Mouse (Mus musculus) forebrain, embryonic 15.5 days (tissue): ENCODE data around the gene Prg4. TPM values are rescaled to one million over a fixed set of nuclear protein-coding genes. Genes with fewer than 3 reads are reported as not detected.

Experiments
- ATAC-seq: fragments of 200-750 bp; cut with Nextera tagmentation; replicated peaks from 2 replicates; pipeline ENCODE4 v1.8.0; 2017; ENCODE audit warnings: mild to moderate bottlenecking, moderate TSS enrichment, moderate library complexity
- H3K27ac ChIP-seq: fragments of 300-500 bp; sonication (generic); replicated peaks from 2 replicates; pipeline ENCODE4 v1.5.1; 2015; ENCODE audit warnings: mild to moderate bottlenecking, inconsistent platforms
- H3K27me3 ChIP-seq: fragments of 300-500 bp; sonication (generic); 2 replicates; pipeline ENCODE4 v1.6.1; 2015; ENCODE audit warnings: inconsistent platforms
- H3K36me3 ChIP-seq: fragments of 300-500 bp; sonication (generic); 2 replicates; pipeline ENCODE4 v1.6.1; 2015; ENCODE audit warnings: mild to moderate bottlenecking, inconsistent platforms
- H3K4me1 ChIP-seq: fragments of 300-500 bp; sonication (generic); 2 replicates; pipeline ENCODE4 v1.6.1; 2015; ENCODE audit warnings: inconsistent platforms
- H3K4me2 ChIP-seq: fragments of 300-500 bp; sonication (generic); replicated peaks from 2 replicates; pipeline ENCODE4 v1.6.1; 2015; ENCODE audit warnings: mild to moderate bottlenecking, inconsistent platforms
- H3K4me3 ChIP-seq: fragments of 300-500 bp; sonication (generic); 2 replicates; pipeline ENCODE4 v1.5.1; 2015; ENCODE audit warnings: mild to moderate bottlenecking, inconsistent platforms
- H3K9ac ChIP-seq: fragments of 300-500 bp; sonication (generic); replicated peaks from 2 replicates; pipeline ENCODE4 v1.6.1; 2015; ENCODE audit warnings: mild to moderate bottlenecking, inconsistent platforms
- H3K9me3 ChIP-seq: fragments of 300-500 bp; sonication (generic); 2 replicates; pipeline ENCODE4 v1.6.1; 2016; ENCODE audit warnings: inconsistent platforms
- WGBS: fragments of 180-500 bp; shearing (Covaris S2); methylation state at CpG from one replicate; pipeline ENCODE4 v1.1.7; 2015; ENCODE audit warnings: mixed read lengths; 5-methylcytosine and 5-hydroxymethylcytosine counted together
- polyA plus RNA-seq: library from polyadenylated mRNA; unstranded; fragments of >200 nt; fragmentation: Nextera tagmentation; extraction: Ambion mirVana; gene quantifications from 2 replicates; pipeline ENCODE4 v1.2.1, GENCODE M21; 2015

The Prg4 gene
- 0.45 and 0.62 TPM in 2 replicates for polyA plus RNA-seq

- H3K9me3 ChIP-seq, result no peaks in the 10 kb centered on the region
- H3K4me2 ChIP-seq, result no peak within 1 kb of the TSS
- H3K9ac ChIP-seq, result no peak within 1 kb of the TSS
- H3K4me1 ChIP-seq, result no peaks in the 10 kb centered on the region
- ATAC-seq, result no peak
- H3K36me3 ChIP-seq, result no peaks in the 10 kb centered on the region
- H3K27me3 ChIP-seq, result no peaks in the 10 kb centered on the region
- 90% methylated on average over 3 of the region's 3 CpGs for WGBS
- H3K4me3 ChIP-seq, result no peak within 1 kb of the TSS
- no peak within 1 kb of the TSS for H3K27ac ChIP-seq
Measured at GRCm38 (mm10) chr1:150466132-150466531, at the start of gene Prg4. Gene Prg4, minus strand, starts transcription at chr1:150466165.

- no peak overlapping the region for H3K4me3 ChIP-seq
- no peak for ATAC-seq
- 95% methylated on average over 2 of the region's 2 CpGs for WGBS
- H3K9me3 ChIP-seq, result no peaks in the 10 kb centered on the region
- H3K36me3 ChIP-seq, result no peaks in the 10 kb centered on the region
- no peak overlapping the region for H3K9ac ChIP-seq
- H3K4me2 ChIP-seq, result no peak overlapping the region
- no peak overlapping the region for H3K27ac ChIP-seq
- H3K27me3 ChIP-seq, result no peaks in the 10 kb centered on the region
- H3K4me1 ChIP-seq, result no peaks in the 10 kb centered on the region
Measured at GRCm38 (mm10) chr1:150513041-150513440, 47.1 kb upstream of the Prg4 start.

- Histone ChIP-seq H3K9ac (no peak overlapping the region), H3K9me3 (no peaks in the 10 kb centered on the region), H3K27ac (no peak overlapping the region), H3K27me3 (no peaks in the 10 kb centered on the region), H3K36me3 (no peaks in the 10 kb centered on the region), H3K4me3 (no peak overlapping the region), H3K4me2 (no peak overlapping the region), H3K4me1 (no peaks in the 10 kb centered on the region)
- WGBS, result 55% methylated on average over 2 of the region's 2 CpGs
- ATAC-seq, result no peak
Measured at GRCm38 (mm10) chr1:150505794-150506193, 39.8 kb upstream of the Prg4 start.

GRCm38 (mm10) chr1:150503321-150503720, 37.4 kb upstream of the Prg4 start:
- no peaks in the 10 kb centered on the region for H3K36me3 ChIP-seq
- peaks cover 4% of the 10 kb centered on the region; the same call in 1 of the 2 replicates for H3K9me3 ChIP-seq
- no peaks in the 10 kb centered on the region for H3K27me3 ChIP-seq
- no peak overlapping the region for H3K27ac ChIP-seq
- no peak overlapping the region for H3K4me3 ChIP-seq
- H3K9ac ChIP-seq, result no peak overlapping the region
- ATAC-seq, result no peak
- 81% methylated on average over 4 of the region's 4 CpGs for WGBS
- no peaks in the 10 kb centered on the region for H3K4me1 ChIP-seq
- no peak overlapping the region for H3K4me2 ChIP-seq

GRCm38 (mm10) chr1:150498177-150498576, 32.2 kb upstream of the Prg4 start:
- WGBS, result 80% methylated on average over 2 of the region's 2 CpGs
- Histone ChIP-seq H3K9ac (no peak overlapping the region), H3K36me3 (no peaks in the 10 kb centered on the region), H3K4me3 (no peak overlapping the region), H3K9me3 (peaks cover 4% of the 10 kb centered on the region; the same call in 1 of the 2 replicates), H3K4me1 (no peaks in the 10 kb centered on the region), H3K27me3 (no peaks in the 10 kb centered on the region), H3K4me2 (no peak overlapping the region), H3K27ac (no peak overlapping the region)
- no peak for ATAC-seq

- 78% methylated on average over 2 of the region's 2 CpGs for WGBS
Measured at GRCm38 (mm10) chr1:150497690-150498089, 31.7 kb upstream of the Prg4 start.

GRCm38 (mm10) chr1:150496626-150497302, 30.8 kb upstream of the Prg4 start:
- Histone ChIP-seq H3K4me1 (no peaks in the 10 kb centered on the region), H3K4me3 (no peak overlapping the region), H3K4me2 (no peak overlapping the region), H3K9ac (no peak overlapping the region), H3K27me3 (no peaks in the 10 kb centered on the region), H3K9me3 (peaks cover 4% of the 10 kb centered on the region; the same call in 1 of the 2 replicates), H3K27ac (no peak overlapping the region), H3K36me3 (no peaks in the 10 kb centered on the region)
- no peak for ATAC-seq
- WGBS, result 87% methylated on average over 6 of the region's 6 CpGs

More at GRCm38 (mm10) chr1:150497690-150498089, 31.7 kb upstream of the Prg4 start:
- no peak for ATAC-seq
- Histone ChIP-seq H3K27ac (no peak overlapping the region), H3K4me2 (no peak overlapping the region), H3K36me3 (no peaks in the 10 kb centered on the region), H3K27me3 (no peaks in the 10 kb centered on the region), H3K9me3 (peaks cover 4% of the 10 kb centered on the region; the same call in 1 of the 2 replicates), H3K9ac (no peak overlapping the region), H3K4me3 (no peak overlapping the region), H3K4me1 (no peaks in the 10 kb centered on the region)

- no peak for ATAC-seq
Measured at GRCm38 (mm10) chr1:150489148-150489547, 23.2 kb upstream of the Prg4 start.

GRCm38 (mm10) chr1:150480674-150481073, 14.7 kb upstream of the Prg4 start:
- no peak overlapping the region for H3K9ac ChIP-seq
- whole genome bisulfite sequencing, result 74% methylated on average over 5 of the region's 5 CpGs

More at GRCm38 (mm10) chr1:150489148-150489547, 23.2 kb upstream of the Prg4 start:
- Histone ChIP-seq H3K27ac (no peak overlapping the region), H3K4me3 (no peak overlapping the region), H3K4me1 (no peaks in the 10 kb centered on the region), H3K36me3 (no peaks in the 10 kb centered on the region), H3K4me2 (no peak overlapping the region), H3K9ac (no peak overlapping the region), H3K27me3 (no peaks in the 10 kb centered on the region), H3K9me3 (no peaks in the 10 kb centered on the region)
- 71% methylated on average over 2 of the region's 2 CpGs for WGBS

GRCm38 (mm10) chr1:150472525-150472924, 6.6 kb upstream of the Prg4 start:
- no peak overlapping the region for H3K4me2 ChIP-seq
- no peaks in the 10 kb centered on the region for H3K9me3 ChIP-seq
- no peak overlapping the region for H3K27ac ChIP-seq
- 88% methylated on average over 7 of the region's 7 CpGs for WGBS
- H3K36me3 ChIP-seq, result no peaks in the 10 kb centered on the region
- no peak overlapping the region for H3K9ac ChIP-seq
- H3K4me3 ChIP-seq, result no peak overlapping the region
- no peak for ATAC-seq
- H3K27me3 ChIP-seq, result no peaks in the 10 kb centered on the region
- no peaks in the 10 kb centered on the region for H3K4me1 ChIP-seq

More at GRCm38 (mm10) chr1:150480674-150481073, 14.7 kb upstream of the Prg4 start:
- no peak overlapping the region for H3K27ac ChIP-seq
- H3K36me3 ChIP-seq, result no peaks in the 10 kb centered on the region
- no peaks in the 10 kb centered on the region for H3K27me3 ChIP-seq
- H3K9me3 ChIP-seq, result no peaks in the 10 kb centered on the region
- H3K4me2 ChIP-seq, result no peak overlapping the region
- H3K4me3 ChIP-seq, result no peak overlapping the region
- no peak for ATAC-seq
- no peaks in the 10 kb centered on the region for H3K4me1 ChIP-seq

GRCm38 (mm10) chr1:150469992-150470391, 4.0 kb upstream of the Prg4 start:
- Histone ChIP-seq H3K4me3 (no peak overlapping the region), H3K4me2 (no peak overlapping the region), H3K9ac (no peak overlapping the region), H3K27me3 (no peaks in the 10 kb centered on the region), H3K27ac (no peak overlapping the region), H3K36me3 (no peaks in the 10 kb centered on the region), H3K4me1 (no peaks in the 10 kb centered on the region), H3K9me3 (no peaks in the 10 kb centered on the region)
- ATAC-seq, result no peak
- WGBS, result 91% methylated on average over 3 of the region's 3 CpGs

GRCm38 (mm10) chr1:150465364-150465763, 601 bp downstream of the Prg4 start:
- no peak overlapping the region for H3K4me2 ChIP-seq
- H3K9ac ChIP-seq, result no peak overlapping the region
- H3K9me3 ChIP-seq, result no peaks in the 10 kb centered on the region
- H3K27ac ChIP-seq, result no peak overlapping the region
- WGBS, result 91% methylated on average over 10 of the region's 10 CpGs
- no peak for ATAC-seq
- H3K4me1 ChIP-seq, result no peaks in the 10 kb centered on the region
- no peaks in the 10 kb centered on the region for H3K27me3 ChIP-seq
- no peak overlapping the region for H3K4me3 ChIP-seq
- H3K36me3 ChIP-seq, result no peaks in the 10 kb centered on the region

- Histone ChIP-seq H3K9ac (no peak overlapping the region), H3K4me2 (no peak overlapping the region), H3K27ac (no peak overlapping the region), H3K9me3 (no peaks in the 10 kb centered on the region), H3K4me3 (no peak overlapping the region), H3K4me1 (no peaks in the 10 kb centered on the region), H3K36me3 (no peaks in the 10 kb centered on the region), H3K27me3 (no peaks in the 10 kb centered on the region)
- 80% methylated on average over 4 of the region's 4 CpGs for WGBS
- no peak for ATAC-seq
Measured at GRCm38 (mm10) chr1:150463691-150464090, 2.3 kb downstream of the Prg4 start.
